Mouse (Mus musculus) CH12.LX (cell line): ENCODE measurements around the gene S100a10. TPM values are rescaled to one million over a fixed set of nuclear protein-coding genes. Genes with fewer than 3 reads are reported as not detected.
A peak's percentile ranks its signal among the peaks of the same experiment; 100 is the strongest.

Source experiments
- DNase-seq: peaks from one replicate; pipeline ENCODE4 v3.0.0-alpha.2; 2013; ENCODE audit errors: extremely low read depth
- H3K27ac ChIP-seq: 2 replicates; pipeline ENCODE4 v1.5.1; 2012; ENCODE audit warnings: low read depth, mild to moderate bottlenecking, control low read depth, moderate library complexity; ENCODE audit not compliant: insufficient read depth
- H3K27me3 ChIP-seq: replicated peaks from 2 replicates; pipeline ENCODE3; 2012; ENCODE audit warnings: inconsistent platforms
- H3K36me3 ChIP-seq, 2 experiments: replicated peaks in 1 of 2; 2 replicates each; pipeline versions ENCODE3 to v1.6.1; 2012; ENCODE audit warnings: inconsistent platforms in 1 of 2, low read length in 1 of 2, mild to moderate bottlenecking in 1 of 2, mixed read lengths in 1 of 2, moderate library complexity in 1 of 2; ENCODE audit not compliant: control insufficient read depth in 1 of 2, insufficient read depth in 1 of 2
- H3K4me1 ChIP-seq, 2 experiments: 2 replicates each; pipeline ENCODE4 v1.6.1; 2012; ENCODE audit warnings: inconsistent platforms in 1 of 2, moderate library complexity in 1 of 2; ENCODE audit not compliant: insufficient read depth in 2 of 2, control insufficient read depth in 1 of 2
- H3K4me2 ChIP-seq: 2 replicates; pipeline ENCODE4 v1.6.1; 2012; ENCODE audit warnings: low read depth, mild to moderate bottlenecking, control low read depth; ENCODE audit not compliant: poor library complexity, insufficient read depth, severe bottlenecking
- H3K4me3 ChIP-seq, 3 experiments: fragments of 150-350 bp in 1 of 3; sonication (generic) in 1 of 3; replicated peaks in 1 of 3; 2 replicates each; pipeline versions ENCODE3 to v1.5.1; 2011 to 2012; ENCODE audit warnings: low read depth in 2 of 3, low read length in 2 of 3, mild to moderate bottlenecking in 2 of 3, moderate library complexity in 2 of 3, control low read depth in 1 of 3, improper control_type of control experiment in 1 of 3, inconsistent platforms in 1 of 3, mixed read lengths in 1 of 3; ENCODE audit not compliant: poor library complexity in 1 of 3
- H3K79me2 ChIP-seq: replicated peaks from 2 replicates; pipeline ENCODE4 v1.6.1; 2012; ENCODE audit warnings: mild to moderate bottlenecking, moderate library complexity; ENCODE audit not compliant: control insufficient read depth, poor library complexity, insufficient read depth, severe bottlenecking; ENCODE audit errors: extremely low read depth
- H3K9ac ChIP-seq: 2 replicates; pipeline ENCODE4 v1.6.1; 2012; ENCODE audit warnings: low read depth, mild to moderate bottlenecking, control low read depth, moderate library complexity; ENCODE audit not compliant: insufficient read depth
- H3K9me3 ChIP-seq: replicated peaks from 2 replicates; pipeline ENCODE3; 2012; ENCODE audit warnings: low read length, inconsistent platforms, mixed read lengths
- BHLHE40 ChIP-seq: IDR thresholded peaks from 2 replicates; pipeline ENCODE4 v1.6.1; 2011; ENCODE audit warnings: mild to moderate bottlenecking, low read depth, low read length, improper control_type of control experiment
- CHD1 ChIP-seq: IDR thresholded peaks from 2 replicates; pipeline ENCODE4 v1.6.1; 2012; ENCODE audit warnings: low read depth, low read length, improper control_type of control experiment, inconsistent platforms
- CHD2 ChIP-seq: IDR thresholded peaks from 2 replicates; pipeline ENCODE4 v1.6.1; 2011; ENCODE audit warnings: low read length, improper control_type of control experiment
- CTCF ChIP-seq, 2 experiments: IDR thresholded peaks in 1 of 2; conservative IDR thresholded peaks in 1 of 2; 2 replicates each; pipeline ENCODE4 v1.5.1; 2011 to 2012; ENCODE audit warnings: low read depth in 2 of 2, low read length in 2 of 2, improper control_type of control experiment in 1 of 2, inconsistent platforms in 1 of 2, mild to moderate bottlenecking in 1 of 2, moderate library complexity in 1 of 2
- E2F4 ChIP-seq: IDR thresholded peaks from 2 replicates; pipeline ENCODE4 v1.6.1; 2011; ENCODE audit warnings: low read depth, low read length, improper control_type of control experiment; ENCODE audit not compliant: insufficient replicate concordance
- EP300 ChIP-seq: IDR thresholded peaks from 2 replicates; pipeline ENCODE4 v1.6.1; 2011; ENCODE audit warnings: low read length, improper control_type of control experiment
- GABPA ChIP-seq: IDR thresholded peaks from 2 replicates; pipeline ENCODE4 v1.6.1; 2012; ENCODE audit warnings: low read depth, low read length, improper control_type of control experiment, inconsistent platforms; ENCODE audit not compliant: insufficient replicate concordance
- HCFC1 ChIP-seq: IDR thresholded peaks from 2 replicates; pipeline ENCODE4 v1.6.1; 2012; ENCODE audit warnings: low read depth, mild to moderate bottlenecking, inconsistent platforms, low read length, improper control_type of control experiment
- JUN ChIP-seq: IDR thresholded peaks from 2 replicates; pipeline ENCODE4 v1.6.1; 2011; ENCODE audit warnings: low read depth, mild to moderate bottlenecking, low read length, improper control_type of control experiment, moderate library complexity; ENCODE audit not compliant: insufficient read depth
- JUND ChIP-seq: conservative IDR thresholded peaks from 2 replicates; pipeline ENCODE4 v1.6.1; 2011; ENCODE audit warnings: low read depth, low read length, improper control_type of control experiment
- KAT2A ChIP-seq: IDR thresholded peaks from 2 replicates; pipeline ENCODE4 v1.6.1; 2012; ENCODE audit warnings: low read length, improper control_type of control experiment, inconsistent platforms; ENCODE audit not compliant: insufficient replicate concordance
- MAFK ChIP-seq: IDR thresholded peaks from 2 replicates; pipeline ENCODE4 v1.6.1; 2011; ENCODE audit warnings: low read length, improper control_type of control experiment; ENCODE audit not compliant: insufficient replicate concordance
- MAX ChIP-seq: IDR thresholded peaks from 2 replicates; pipeline ENCODE4 v1.6.1; 2011; ENCODE audit warnings: low read length, improper control_type of control experiment
- MXI1 ChIP-seq: IDR thresholded peaks from 2 replicates; pipeline ENCODE4 v1.6.1; 2011; ENCODE audit warnings: mild to moderate bottlenecking, low read depth, low read length, improper control_type of control experiment
- MYC ChIP-seq: IDR thresholded peaks from 2 replicates; pipeline ENCODE4 v1.6.1; 2011; ENCODE audit warnings: low read depth, mild to moderate bottlenecking, improper control_type of control experiment, low read length
- POLR2A ChIP-seq: IDR thresholded peaks from 2 replicates; pipeline ENCODE4 v1.6.1; 2011; ENCODE audit warnings: low read depth, mild to moderate bottlenecking, improper control_type of control experiment, low read length
- POLR2AphosphoS2 ChIP-seq: IDR thresholded peaks from 2 replicates; pipeline ENCODE4 v1.6.1; 2011; ENCODE audit warnings: low read depth, low read length, improper control_type of control experiment
- RAD21 ChIP-seq: IDR thresholded peaks from 2 replicates; pipeline ENCODE4 v1.6.1; 2011; ENCODE audit warnings: low read depth, mild to moderate bottlenecking, low read length, improper control_type of control experiment, moderate library complexity
- SMC3 ChIP-seq: IDR thresholded peaks from 2 replicates; pipeline ENCODE4 v1.6.1; 2011; ENCODE audit warnings: low read depth, low read length, improper control_type of control experiment
- TCF12 ChIP-seq: IDR thresholded peaks from 2 replicates; pipeline ENCODE4 v1.6.1; 2014; ENCODE audit warnings: low read depth, mild to moderate bottlenecking, inconsistent platforms, low read length, improper control_type of control experiment
- ZC3H11A ChIP-seq: IDR thresholded peaks from 2 replicates; pipeline ENCODE4 v1.6.1; 2012; ENCODE audit warnings: low read depth, mild to moderate bottlenecking, inconsistent platforms, low read length, improper control_type of control experiment
- ZKSCAN1 ChIP-seq: IDR thresholded peaks from 2 replicates; pipeline ENCODE4 v1.6.1; 2012; ENCODE audit warnings: low read depth, inconsistent platforms, low read length, improper control_type of control experiment, borderline replicate concordance
- dilution Hi-C: fragments of 300-500 bp; cut with MboI; formaldehyde crosslinking; loops from 2 replicates; pipeline ENCODE4 v1.14.3; 2020; ENCODE audit warnings: low sequenced_read_pairs; ENCODE audit not compliant: extremely low pct_unique_long_range_greater_than_20kb, extremely low pct_ligation_motif_present
- in situ Hi-C: fragments of 300-500 bp; cut with MboI; formaldehyde crosslinking; loops from 3 replicates; pipeline ENCODE4 v1.14.3; 2019; ENCODE audit warnings: low sequenced_read_pairs, low pct_ligation_motif_present, low pct_unique_long_range_greater_than_20kb, mixed read lengths
- polyA plus RNA-seq: library from polyadenylated mRNA; unstranded; fragments of >175 nt; gene quantifications from 2 replicates; pipeline ENCODE4 v1.2.1, GENCODE M21; 2012; ENCODE audit warnings: low read depth; ENCODE audit not compliant: insufficient read length
- total RNA-seq, 2 experiments: library from RNA; depleted of rRNA; stranded (reverse); fragments of 300-350 nt in 1 of 2; fragments of >200 nt in 1 of 2; gene quantifications; 2 replicates each; pipeline ENCODE4 v1.2.3; 2012 to 2014

Gene S100a10
- total and polyA plus RNA-seq, 3 experiments: 213 to 429 (median 352) TPM

GRCm38 (mm10) chr3:93528807-93529206, 26.1 kb upstream of the S100a10 start:
- H3K36me3 ChIP-seq: peaks cover 34 to 37% of the 10 kb centered on the region in 2 experiments
- peaks cover 11 to 12% of the 10 kb centered on the region in 2 experiments for H3K4me1 ChIP-seq
- H3K27ac ChIP-seq: no peak overlapping the region
- in situ Hi-C loops: no loop called here
- no peaks in the 10 kb centered on the region for H3K27me3 ChIP-seq
- no peak overlapping the region for H3K4me2 ChIP-seq
- no peak for DNase-seq
- TF ChIP-seq JUND (no peak), TCF12 (no peak), CTCF (conservative IDR thresholded peaks at IDR 0.05 in 1 of 2, IDR thresholded peaks at IDR 0.05 in 1 of 2; ENCODE audit: low read depth in 2 of 2, low read length in 2 of 2) (no peak), MYC (no peak), HCFC1 (no peak), EP300 (no peak), ZC3H11A (no peak), CHD1 (no peak), KAT2A (no peak), MXI1 (no peak), BHLHE40 (no peak), RAD21 (no peak), ZKSCAN1 (no peak), SMC3 (no peak), POLR2A (no peak), MAX (no peak), JUN (no peak), E2F4 (no peak), CHD2 (no peak)
- peaks cover 4% of the 10 kb centered on the region; the same call in 1 of the 2 replicates for H3K79me2 ChIP-seq
- dilution Hi-C loops: no loop called here
- no peak overlapping the region for H3K4me3 ChIP-seq
- no peaks in the 10 kb centered on the region for H3K9me3 ChIP-seq
- H3K9ac ChIP-seq: no peak overlapping the region

- H3K79me2 ChIP-seq: no peaks in the 10 kb centered on the region
- no peaks in the 10 kb centered on the region for H3K27me3 ChIP-seq
- H3K27ac ChIP-seq: no peak overlapping the region
- no peak overlapping the region for H3K4me2 ChIP-seq
- no peak overlapping the region for H3K4me3 ChIP-seq
- H3K36me3 ChIP-seq: no peaks in the 10 kb centered on the region
- no peaks in the 10 kb centered on the region for H3K9me3 ChIP-seq
- DNase-seq: no peak
- dilution Hi-C loops: no loop called here
- H3K4me1 ChIP-seq: peaks cover 2 to 24% of the 10 kb centered on the region in 2 experiments; a peak in 3 of 4 replicates
- in situ Hi-C loops: no loop called here
- no peak for TF ChIP-seq ZKSCAN1
- peak; percentile 50 for TF ChIP-seq RAD21
- no peak for TF ChIP-seq POLR2AphosphoS2
- peak; percentile 70 for TF ChIP-seq SMC3
- TF ChIP-seq MAFK: no peak
- TF ChIP-seq CTCF (conservative IDR thresholded peaks at IDR 0.05 in 1 of 2, IDR thresholded peaks at IDR 0.05 in 1 of 2; ENCODE audit: low read depth in 2 of 2, low read length in 2 of 2): peak in 1 of 2 experiments; percentile 60; a peak in 2 of 4 replicates
- TF ChIP-seq MAX: no peak
- no peak for TF ChIP-seq JUN
- TF ChIP-seq JUND: no peak
- no peak for TF ChIP-seq GABPA
- H3K9ac ChIP-seq: no peak overlapping the region
Measured at GRCm38 (mm10) chr3:93537068-93537576, 17.8 kb upstream of the S100a10 start.
